Mouse (Mus musculus) heart, embryonic 12.5 days (tissue): Measurements from ENCODE around the gene Htr3a. TPM values are rescaled to one million over a fixed set of nuclear protein-coding genes. Genes with fewer than 3 reads are reported as not detected.

Source experiments
- polyA plus RNA-seq: library from polyadenylated mRNA; unstranded; fragments of >200 nt; fragmentation: Nextera tagmentation; extraction: Ambion mirVana; gene quantifications from 2 replicates; pipeline ENCODE4 v1.2.1, GENCODE M21; 2016

Htr3a gene
- polyA plus RNA-seq, 1 experiment from 2014 or later: 0.24 TPM

Other genes with a start within 250 kb of the Htr3a start
- gene Zbtb16, start 74.9 kb downstream of the Htr3a start, polyA plus RNA-seq: 0.85 and 1.00 TPM in 2 replicates
- not detected in 2 replicates for gene Htr3b, start 53.9 kb upstream of the Htr3a start, polyA plus RNA-seq
- gene Usp28, start 74.3 kb upstream of the Htr3a start, polyA plus RNA-seq: 133 and 144 TPM in 2 replicates
- 28.3 and 30.6 TPM in 2 replicates for gene Zw10, start 144.5 kb upstream of the Htr3a start, polyA plus RNA-seq
- 0.12 and 0.18 TPM in 2 replicates for gene Tmprss5, start 170.2 kb upstream of the Htr3a start, polyA plus RNA-seq